Mouse (Mus musculus) lung, postnatal 10 days (tissue): ENCODE measurements around the gene Ptges3.
"Not testable (repeated sequence)": the region's sequence is repeated elsewhere in the genome, so short reads cannot be mapped to it uniquely, and the experiment has no call there.

Experiments
- DNase-seq: peaks from one replicate; pipeline ENCODE4 v3.0.0; 2021

Ptges3 gene

GRCm38 (mm10) chr10:128058601-128059151, at the start of gene Ptges3:
Gene Ptges3 (plus strand): TSS chr10:128058954.
- peak; percentile 98 for DNase-seq

GRCm38 (mm10) chr10:128009735-128010134, 49.0 kb upstream of the Ptges3 start:
- DNase-seq, result no peak

- DNase-seq, result peak; percentile 77
Observed at GRCm38 (mm10) chr10:128015068-128015934, 43.5 kb upstream of the Ptges3 start, which contains the start of gene Prim1. Gene Prim1 (plus strand): TSS chr10:128015168.

DNA sequence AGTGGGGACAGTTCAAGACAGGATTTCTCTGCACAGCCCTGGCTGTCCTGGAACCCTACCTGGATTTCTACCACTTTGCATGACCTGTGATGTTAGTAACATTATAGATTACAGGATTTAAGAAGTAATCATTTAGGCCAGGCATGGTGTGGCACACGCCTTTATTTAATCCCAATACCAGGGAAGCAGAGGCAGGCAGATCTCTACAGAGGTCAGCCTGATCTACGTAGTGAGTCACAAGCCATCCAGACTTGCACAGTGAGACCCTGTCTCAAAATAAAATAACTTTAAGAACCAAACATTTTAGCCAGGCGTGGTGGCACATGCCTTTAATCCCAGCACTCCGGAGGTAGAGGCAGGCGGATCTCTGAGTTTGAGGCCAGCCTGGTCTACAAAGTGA, 36.6 kb upstream of the Ptges3 start:
- no peak for DNase-seq

- DNase-seq, result no peak
Observed at GRCm38 (mm10) chr10:128023496-128023895, 35.3 kb upstream of the Ptges3 start.

- DNase-seq, result no peak
Observed at GRCm38 (mm10) chr10:128029931-128030330, 28.8 kb upstream of the Ptges3 start.

DNA sequence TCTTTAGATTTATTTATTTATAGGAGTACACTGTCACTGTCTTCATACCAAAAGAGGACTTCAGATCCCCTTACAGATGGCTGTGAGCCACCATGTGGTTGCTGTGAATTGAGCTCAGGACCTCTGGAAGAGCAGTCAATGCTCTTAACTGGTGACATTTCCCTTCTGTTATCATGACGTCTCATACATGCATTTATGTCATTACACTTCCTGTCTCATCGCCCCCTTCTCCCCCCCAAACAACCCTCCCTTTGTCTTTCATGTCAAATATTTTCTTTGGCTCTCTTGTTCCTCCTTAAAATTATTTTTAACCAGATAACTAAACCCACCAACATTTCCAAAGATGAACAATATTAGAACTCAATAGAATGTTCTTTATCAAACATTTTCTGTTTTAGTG, 27.9 kb upstream of the Ptges3 start:
- DNase-seq, result no peak

DNA sequence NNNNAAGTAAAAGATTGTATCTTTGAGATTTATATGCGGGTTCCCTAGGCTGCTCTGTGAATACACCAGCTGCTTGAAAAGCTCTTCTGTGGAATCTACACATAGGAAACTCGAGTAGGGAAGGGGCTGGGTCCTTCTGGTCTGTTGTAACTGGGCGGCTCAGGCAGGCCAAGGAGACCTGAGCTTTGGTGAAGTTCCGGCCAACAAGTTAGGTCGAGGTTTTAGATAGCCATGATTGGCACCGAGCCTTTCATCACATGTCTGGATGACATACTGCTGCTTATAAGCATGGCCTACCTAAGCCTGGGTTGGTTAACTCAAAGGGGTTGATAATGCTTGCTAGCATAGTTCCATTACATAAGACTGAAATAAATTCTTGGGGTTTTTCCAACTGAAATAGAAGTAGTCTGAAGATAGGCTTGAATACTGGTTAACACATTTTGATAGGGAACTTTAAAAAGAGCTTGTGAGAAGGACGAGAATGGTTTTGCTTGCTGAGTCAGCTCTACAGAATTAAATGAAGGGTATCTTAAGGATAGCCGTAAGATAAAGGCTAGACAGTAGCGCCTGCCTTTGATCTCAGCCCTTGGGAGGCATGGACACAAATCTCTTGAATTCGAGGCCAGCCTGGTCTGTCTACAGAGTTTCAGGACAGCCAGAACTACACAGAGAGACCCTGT, 21.9 kb upstream of the Ptges3 start:
- DNase-seq, result peak; percentile 64

DNA sequence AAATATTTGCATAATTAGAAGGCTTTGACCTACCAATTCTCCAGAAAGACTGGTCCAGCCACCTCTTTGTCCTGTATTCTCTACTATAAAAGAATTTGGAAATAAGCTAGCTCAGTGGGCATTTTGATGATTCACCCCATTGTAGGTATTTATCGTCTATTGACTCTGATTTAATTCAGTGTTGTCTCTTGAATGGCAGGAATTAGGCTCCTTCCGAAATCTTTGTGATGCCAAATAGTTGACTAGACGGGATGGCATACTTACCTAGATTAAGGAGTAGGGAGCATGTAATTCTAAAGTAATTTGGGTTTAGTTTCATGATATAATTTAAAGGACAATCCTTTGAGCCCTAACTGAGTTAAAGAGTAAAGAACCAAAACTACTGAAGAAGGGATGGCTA, 20.8 kb upstream of the Ptges3 start:
- no peak for DNase-seq

GRCm38 (mm10) chr10:128039167-128039566, 19.6 kb upstream of the Ptges3 start:
- no peak for DNase-seq

- DNase-seq, result no peak
Observed at GRCm38 (mm10) chr10:128039858-128040257, 18.9 kb upstream of the Ptges3 start.

- no peak for DNase-seq
Observed at GRCm38 (mm10) chr10:128040293-128040692, 18.5 kb upstream of the Ptges3 start.

GRCm38 (mm10) chr10:128041636-128042035, 17.1 kb upstream of the Ptges3 start:
- DNase-seq, result no peak

DNA sequence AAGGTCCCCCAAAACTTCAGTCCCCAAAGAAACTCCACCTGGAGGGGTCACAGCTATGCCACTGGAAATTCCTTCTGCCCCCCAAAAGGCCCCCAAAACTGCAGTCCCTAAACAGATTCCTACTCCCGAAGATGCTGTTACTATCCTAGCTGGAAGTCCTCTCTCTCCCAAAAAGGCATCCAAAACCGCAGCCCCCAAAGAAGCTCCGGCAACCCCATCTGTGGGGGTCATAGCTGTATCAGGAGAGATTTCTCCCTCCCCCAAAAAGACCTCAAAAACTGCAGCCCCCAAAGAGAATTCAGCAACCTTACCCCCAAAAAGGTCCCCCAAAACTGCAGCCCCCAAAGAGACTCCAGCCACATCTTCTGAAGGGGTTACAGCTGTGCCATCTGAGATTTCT, 16.3 kb upstream of the Ptges3 start:
- DNase-seq, result no peak

DNA sequence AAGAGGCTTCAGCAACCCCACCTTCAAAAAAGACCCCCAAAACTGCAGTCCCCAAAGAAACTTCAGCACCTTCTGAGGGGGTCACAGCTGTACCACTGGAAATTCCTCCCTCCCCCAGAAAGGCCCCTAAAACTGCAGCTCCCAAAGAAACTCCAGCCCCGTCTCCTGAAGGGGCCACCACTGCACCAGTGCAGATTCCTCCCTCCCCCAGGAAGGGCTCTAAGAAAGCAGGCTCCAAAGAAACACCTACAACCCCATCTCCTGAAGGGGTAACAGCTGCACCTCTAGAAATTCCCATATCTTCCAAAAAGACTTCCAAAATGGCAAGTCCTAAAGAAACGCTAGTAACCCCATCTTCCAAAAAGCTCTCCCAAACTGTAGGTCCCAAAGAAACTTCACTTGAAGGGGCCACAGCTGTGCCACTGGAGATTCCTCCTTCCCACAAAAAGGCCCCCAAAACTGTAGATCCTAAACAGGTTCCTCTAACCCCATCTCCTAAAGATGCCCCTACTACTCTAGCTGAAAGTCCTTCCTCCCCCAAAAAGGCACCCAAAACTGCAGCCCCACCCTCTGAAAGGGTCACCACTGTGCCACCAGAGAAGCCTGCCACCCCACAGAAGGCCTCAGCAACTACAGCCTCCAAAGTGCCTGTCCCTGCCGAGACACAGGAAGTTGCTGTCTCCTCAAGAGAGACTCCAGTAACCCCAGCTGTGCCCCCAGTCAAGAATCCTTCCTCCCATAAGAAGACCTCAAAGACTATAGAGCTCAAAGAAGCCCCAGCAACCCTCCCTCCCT, 15.5 kb upstream of the Ptges3 start:
- DNase-seq, result no peak

- DNase-seq, result no peak
Observed at GRCm38 (mm10) chr10:128048157-128048556, 10.6 kb upstream of the Ptges3 start.

- DNase-seq, result no peak
Observed at GRCm38 (mm10) chr10:128049741-128050140, 9.0 kb upstream of the Ptges3 start.

GRCm38 (mm10) chr10:128050355-128050754, 8.4 kb upstream of the Ptges3 start:
- DNase-seq, result no peak

- no peak for DNase-seq
Observed at GRCm38 (mm10) chr10:128051589-128051988, 7.2 kb upstream of the Ptges3 start.

- not testable (repeated sequence) for DNase-seq
Observed at GRCm38 (mm10) chr10:128052136-128052535, 6.6 kb upstream of the Ptges3 start.

- DNase-seq, result no peak
Observed at GRCm38 (mm10) chr10:128053001-128053400, 5.8 kb upstream of the Ptges3 start.

DNA sequence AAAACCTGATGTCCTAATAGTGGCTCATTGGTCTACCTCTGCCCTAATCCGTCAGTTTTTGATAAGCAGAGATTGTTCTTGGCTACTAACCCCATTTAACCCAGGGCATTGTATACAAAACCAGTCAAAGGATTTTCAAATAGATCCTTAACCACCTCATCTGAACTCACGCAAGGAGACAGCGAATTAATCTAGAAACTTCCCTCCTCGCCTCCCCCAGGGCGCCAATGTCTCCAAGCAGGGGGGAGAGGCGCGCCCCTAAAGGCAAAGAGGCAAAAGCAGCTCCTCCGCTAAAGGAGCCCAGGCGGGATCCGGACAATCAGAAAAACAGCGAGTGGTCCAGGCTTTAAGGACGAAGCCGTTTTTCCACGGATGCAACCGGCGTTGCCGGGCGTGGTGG, 570 bp upstream of the Ptges3 start:
- DNase-seq, result no peak
